Mouse (Mus musculus): ENCODE results near the gene Cmpk2. TPM values are rescaled to one million over a fixed set of nuclear protein-coding genes. Genes with fewer than 3 reads are reported as not detected.

Gene Cmpk2
- polyA plus RNA-seq, 1 experiment from 2014 or later: 3.5 TPM

DNA sequence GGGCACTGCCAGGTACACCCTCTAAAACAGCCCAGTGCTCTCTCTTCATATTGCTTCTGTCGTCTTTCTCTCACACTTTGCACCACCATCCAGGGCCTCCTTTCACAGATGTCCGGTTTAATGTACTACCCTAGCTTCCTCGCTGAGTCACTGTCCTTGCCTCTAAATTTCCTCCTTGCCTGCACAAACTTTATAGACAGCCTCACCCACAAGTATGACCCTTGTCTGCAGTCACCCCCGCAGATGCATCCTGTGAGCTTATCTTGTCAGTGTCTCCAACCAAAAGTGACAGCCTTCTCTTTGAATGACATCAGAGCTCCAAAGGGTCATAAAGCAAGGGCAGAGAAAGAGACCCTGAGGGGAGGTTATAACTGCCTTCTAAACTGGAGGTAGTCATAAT is 16.1 kb upstream of the Cmpk2 start:
- H3K9me3 ChIP-seq: no peaks in the 10 kb centered on the region
- no peak for ATAC-seq (ENCODE audit: extremely low read depth, insufficient number of reproducible peaks, low FRiP score, low TSS enrichment)

DNA sequence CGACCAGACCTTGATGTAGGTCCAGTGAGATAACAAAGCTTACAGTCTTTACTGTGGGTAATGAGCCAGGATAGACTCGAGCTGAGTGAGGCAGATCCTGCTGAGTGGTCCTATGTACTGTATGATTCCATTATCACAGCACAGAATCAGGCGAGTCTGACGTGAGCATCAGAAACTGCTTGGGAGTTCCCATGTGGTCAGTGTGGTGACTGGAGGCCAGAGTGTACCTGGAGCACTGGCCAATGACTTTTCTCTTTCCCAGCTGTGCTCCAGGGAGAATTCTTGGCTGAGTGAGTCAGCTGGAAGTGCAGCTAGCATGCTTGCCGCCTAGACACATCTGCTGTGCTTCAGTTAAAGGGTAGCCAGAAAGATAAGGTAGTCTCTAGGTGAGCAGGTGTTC is 14.3 kb upstream of the Cmpk2 start:
- Histone ChIP-seq H3K9me3 (no peaks in the 10 kb centered on the region), H3K4me2 (no peak overlapping the region), H3K4me1 (peaks cover 10% of the 10 kb centered on the region), H3K4me3 (no peak overlapping the region), H3K27me3 (replicated peaks) (no peaks in the 10 kb centered on the region), H3K9ac (no peak overlapping the region), H3K27ac (replicated peaks) (no peak overlapping the region), H3K36me3 (no peaks in the 10 kb centered on the region)
- 38% methylated on average over 5 of the region's 5 CpGs for WGBS
- ATAC-seq (ENCODE audit: extremely low read depth, insufficient number of reproducible peaks, low FRiP score, low TSS enrichment): no peak

More for the DNA sequence above, 16.1 kb upstream of the Cmpk2 start:
- peaks cover 10% of the 10 kb centered on the region for H3K4me1 ChIP-seq
- H3K4me2 ChIP-seq: no peak overlapping the region
- no peak overlapping the region for H3K9ac ChIP-seq
- H3K27ac ChIP-seq (replicated peaks): no peak overlapping the region
- H3K36me3 ChIP-seq: no peaks in the 10 kb centered on the region
- no peak overlapping the region for H3K4me3 ChIP-seq
- peaks cover 4% of the 10 kb centered on the region; the same call in 1 of the 2 replicates for H3K27me3 ChIP-seq (replicated peaks)
- WGBS: 44% methylated on average over 4 of the region's 4 CpGs

DNA sequence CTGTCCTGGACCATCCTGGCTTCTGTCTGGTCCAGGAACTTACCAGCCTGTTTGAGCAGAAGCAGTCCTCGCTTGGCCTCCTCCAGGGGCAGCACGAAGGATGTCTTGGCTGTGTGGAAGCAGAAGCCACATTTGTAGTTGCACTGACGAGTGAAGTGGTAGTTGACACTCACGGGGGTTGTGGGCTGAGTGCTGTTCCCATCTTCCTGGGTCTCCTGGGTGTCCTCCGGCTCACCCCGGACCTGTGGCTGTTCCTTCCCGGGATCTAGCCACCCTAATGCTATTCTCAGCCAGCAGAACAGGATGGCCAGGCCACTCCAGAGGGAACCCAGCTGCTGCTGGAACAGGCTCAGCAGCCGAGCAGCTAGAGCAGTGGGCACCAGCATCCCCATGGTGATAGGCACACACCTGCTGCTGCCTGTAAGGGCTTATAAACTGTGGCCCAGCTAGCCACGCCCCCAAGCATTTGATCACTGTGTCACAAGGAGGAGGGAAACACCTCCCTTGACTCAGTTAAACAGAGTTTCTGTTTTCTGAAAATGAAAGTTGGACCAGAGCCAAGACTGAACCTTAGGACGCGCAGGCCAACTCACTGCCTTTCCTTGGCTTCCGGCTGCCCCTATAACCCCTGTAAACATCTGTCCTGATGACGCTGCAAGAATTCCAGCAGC is 12.8 kb upstream of the Cmpk2 start, which contains the start of gene Rsad2:
Gene Rsad2, minus strand, starts transcription at position 425 of the 671 bp plus-strand sequence.
- H3K27me3 ChIP-seq (replicated peaks): no peaks in the 10 kb centered on the region
- 0 out of 2 replicates have a peak within 1 kb of the TSS, but pooled peaks have one; percentile 6 for H3K27ac ChIP-seq (replicated peaks)
- H3K4me1 ChIP-seq: peaks cover 19% of the 10 kb centered on the region
- no peak for ATAC-seq (ENCODE audit: extremely low read depth, insufficient number of reproducible peaks, low FRiP score, low TSS enrichment)
- no peak within 1 kb of the TSS for H3K9ac ChIP-seq
- peak within 1 kb of the TSS; percentile 54 for H3K4me2 ChIP-seq
- H3K36me3 ChIP-seq: no peaks in the 10 kb centered on the region
- no peaks in the 10 kb centered on the region for H3K9me3 ChIP-seq
- 36% methylated on average over 13 of the region's 13 CpGs for WGBS
- peak within 1 kb of the TSS; percentile 16 for H3K4me3 ChIP-seq

DNA sequence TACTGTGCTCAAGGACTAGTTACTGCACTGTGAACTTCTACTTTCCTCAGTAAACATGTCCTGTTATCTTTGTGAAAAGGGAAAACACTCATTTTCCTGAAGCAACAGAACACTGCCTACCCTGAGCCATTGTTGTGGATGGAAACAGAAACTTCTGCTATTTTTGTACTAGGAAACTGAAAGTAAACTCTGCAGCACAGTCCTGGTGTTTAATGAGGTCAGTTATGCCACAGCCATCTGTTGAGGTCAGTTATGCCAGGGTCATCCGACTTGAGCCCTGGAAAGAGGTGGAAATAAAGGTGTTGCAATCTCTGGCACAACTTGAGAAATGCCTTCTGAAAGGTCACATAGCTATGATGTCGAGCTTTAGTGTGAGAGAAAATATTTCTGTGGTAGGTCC is 8.9 kb upstream of the Cmpk2 start:
- Histone ChIP-seq H3K27me3 (replicated peaks) (no peaks in the 10 kb centered on the region), H3K9ac (no peak overlapping the region), H3K4me2 (no peak overlapping the region), H3K4me3 (no peak overlapping the region), H3K36me3 (no peaks in the 10 kb centered on the region), H3K9me3 (no peaks in the 10 kb centered on the region), H3K4me1 (peaks cover 15% of the 10 kb centered on the region), H3K27ac (replicated peaks) (no peak overlapping the region)
- WGBS: 38% methylated on average over 2 of the region's 2 CpGs
- no peak for ATAC-seq (ENCODE audit: extremely low read depth, insufficient number of reproducible peaks, low FRiP score, low TSS enrichment)

DNA sequence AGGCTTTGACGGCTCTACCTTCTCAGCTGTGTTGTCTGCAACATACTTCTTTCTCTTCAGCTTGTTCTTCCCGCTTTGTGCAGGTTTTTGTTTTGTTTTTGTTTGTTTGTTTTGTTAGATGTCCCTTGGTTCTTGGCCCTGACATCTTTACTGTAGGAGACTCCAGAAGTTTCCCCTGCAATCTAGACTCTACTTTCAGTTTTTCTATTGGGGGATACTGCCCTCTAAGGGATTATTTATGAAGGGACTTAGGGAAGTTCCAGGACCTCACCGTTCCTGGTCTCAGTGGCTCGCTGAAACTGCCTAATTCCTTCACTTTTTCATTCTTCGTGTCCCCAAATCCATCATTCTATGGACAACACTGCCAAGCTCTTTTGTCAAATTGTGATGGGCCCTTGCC is 3.4 kb upstream of the Cmpk2 start:
- no peak for ATAC-seq (ENCODE audit: extremely low read depth, insufficient number of reproducible peaks, low FRiP score, low TSS enrichment)
- Histone ChIP-seq H3K4me3 (no peak overlapping the region), H3K4me1 (peaks cover 7% of the 10 kb centered on the region), H3K4me2 (no peak overlapping the region), H3K27me3 (replicated peaks) (no peaks in the 10 kb centered on the region; the same call in 1 of the 2 replicates), H3K27ac (replicated peaks) (no peak overlapping the region), H3K9ac (no peak overlapping the region), H3K9me3 (no peaks in the 10 kb centered on the region), H3K36me3 (no peaks in the 10 kb centered on the region)
- 66% methylated on average over 5 of the region's 5 CpGs for WGBS

DNA sequence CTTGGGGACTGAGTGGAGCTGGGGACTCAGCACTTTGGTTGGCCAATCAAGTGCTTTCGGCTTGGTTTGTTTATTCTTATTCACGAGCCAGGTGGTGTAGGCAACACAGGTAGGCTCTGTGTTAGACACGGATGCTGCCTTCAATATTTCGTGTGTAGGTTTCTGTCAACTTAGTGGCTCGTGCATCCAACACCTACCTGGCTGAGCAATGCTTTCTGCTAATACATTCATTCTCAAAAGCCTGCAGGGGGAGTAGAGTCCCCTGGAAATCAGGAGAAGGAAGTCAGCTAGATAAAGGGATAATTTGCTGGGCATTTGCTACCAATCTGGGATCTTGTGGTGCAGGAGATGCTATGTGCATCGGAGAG is 1.0 kb downstream of the Cmpk2 start:
- H3K9me3 ChIP-seq: no peaks in the 10 kb centered on the region

DNA sequence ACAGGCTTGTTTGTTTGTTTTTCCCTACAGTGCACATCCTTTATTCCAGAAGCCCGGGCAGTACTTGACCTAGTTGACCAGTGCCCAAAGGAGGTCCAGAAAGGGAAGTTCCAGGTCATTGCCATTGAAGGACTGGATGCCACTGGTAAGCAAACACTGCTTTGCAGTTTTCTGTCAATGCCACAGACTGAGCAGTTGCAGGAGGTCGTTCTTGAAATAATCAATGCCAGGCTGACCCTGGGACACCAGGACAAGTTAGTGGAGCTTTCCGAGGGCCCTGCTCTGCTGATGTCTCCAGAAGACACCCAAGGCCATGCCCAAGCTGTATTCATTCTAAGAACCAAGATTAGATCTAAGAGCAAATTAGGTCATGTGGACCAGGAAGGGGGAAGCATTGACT is 2.4 kb downstream of the Cmpk2 start:
- ATAC-seq (ENCODE audit: extremely low read depth, insufficient number of reproducible peaks, low FRiP score, low TSS enrichment): no peak
- Histone ChIP-seq H3K4me2 (peak overlapping the region; percentile 99), H3K36me3 (no peaks in the 10 kb centered on the region), H3K9me3 (no peaks in the 10 kb centered on the region), H3K27me3 (replicated peaks) (no peaks in the 10 kb centered on the region; the same call in 1 of the 2 replicates), H3K4me1 (peaks cover 6% of the 10 kb centered on the region), H3K27ac (replicated peaks) (no peak overlapping the region), H3K9ac (no peak overlapping the region), H3K4me3 (peak overlapping the region; percentile 84)
- WGBS: 58% methylated on average over 3 of the region's 3 CpGs

More for the DNA sequence above, 1.0 kb downstream of the Cmpk2 start:
- Histone ChIP-seq H3K4me3 (peak overlapping the region; percentile 84), H3K27me3 (replicated peaks) (no peaks in the 10 kb centered on the region; the same call in 1 of the 2 replicates), H3K4me2 (peak overlapping the region; percentile 99), H3K36me3 (no peaks in the 10 kb centered on the region), H3K27ac (replicated peaks) (peak overlapping the region; percentile 75; the same call in 1 of the 2 replicates), H3K9ac (peak overlapping the region; percentile 87), H3K4me1 (peaks cover 6% of the 10 kb centered on the region)
- WGBS: 22% methylated on average over 6 of the region's 6 CpGs
- no peak for ATAC-seq (ENCODE audit: extremely low read depth, insufficient number of reproducible peaks, low FRiP score, low TSS enrichment)

DNA sequence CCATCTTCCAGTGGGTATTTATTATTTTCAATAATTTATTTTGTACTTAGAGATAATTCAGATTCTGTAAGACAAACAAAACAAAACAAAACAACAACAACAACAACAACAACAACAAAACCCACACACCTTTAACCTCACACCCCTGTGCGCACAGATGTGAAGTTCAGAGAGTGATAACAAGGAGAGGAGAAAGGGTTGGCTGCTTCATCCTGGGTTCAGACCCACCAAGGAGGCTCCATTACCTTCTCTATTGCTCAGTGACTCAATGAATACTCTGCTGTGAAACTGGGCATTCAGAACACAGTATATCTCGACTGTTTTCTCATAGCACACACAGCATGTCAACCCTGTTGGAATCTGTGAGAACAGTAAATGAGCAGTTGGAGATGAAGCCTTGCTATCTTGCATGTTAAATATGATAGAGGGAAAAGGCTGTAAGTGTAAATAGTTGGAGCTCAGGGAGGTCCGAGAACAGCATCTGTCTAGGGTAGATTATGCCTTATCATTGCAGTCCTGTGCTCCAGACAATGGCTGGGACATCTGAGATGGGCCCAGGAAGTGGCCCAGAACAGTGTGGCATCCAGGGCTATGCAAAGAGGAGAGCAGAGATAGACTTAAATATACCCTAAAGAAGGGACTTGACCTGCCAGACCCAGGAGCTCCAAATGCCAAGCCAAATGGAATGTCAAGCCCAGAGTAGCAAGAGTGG is 3.9 kb downstream of the Cmpk2 start:
- Histone ChIP-seq H3K27ac (replicated peaks) (peak overlapping the region; percentile 42), H3K4me1 (peaks cover 12% of the 10 kb centered on the region), H3K4me3 (no peak overlapping the region), H3K4me2 (peak overlapping the region; percentile 99), H3K27me3 (replicated peaks) (no peaks in the 10 kb centered on the region; the same call in 1 of the 2 replicates), H3K9me3 (no peaks in the 10 kb centered on the region), H3K36me3 (no peaks in the 10 kb centered on the region), H3K9ac (no peak overlapping the region)
- WGBS: 63% methylated on average over 3 of the region's 3 CpGs
- no peak for ATAC-seq (ENCODE audit: extremely low read depth, insufficient number of reproducible peaks, low FRiP score, low TSS enrichment)

DNA sequence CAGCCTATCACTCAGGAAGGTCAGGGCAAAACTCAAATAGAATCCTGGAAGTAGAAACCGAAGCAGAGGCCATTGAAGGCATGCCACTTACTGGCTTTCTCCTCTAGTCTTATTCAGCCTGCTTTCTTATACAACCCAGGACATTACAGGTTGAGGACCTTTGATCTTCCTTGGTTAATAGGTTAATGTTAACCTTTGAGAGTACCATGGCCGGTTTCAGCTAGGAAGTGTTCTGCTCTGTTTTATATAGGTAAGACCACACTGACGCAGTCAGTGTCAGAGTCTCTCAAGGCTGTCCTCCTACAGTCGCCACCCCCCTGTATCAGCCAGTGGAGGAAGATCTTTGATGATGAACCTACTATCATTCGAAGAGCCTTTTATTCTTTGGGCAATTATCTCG is 4.7 kb downstream of the Cmpk2 start:
- no peak for ATAC-seq (ENCODE audit: extremely low read depth, insufficient number of reproducible peaks, low FRiP score, low TSS enrichment)
- Histone ChIP-seq H3K36me3 (no peaks in the 10 kb centered on the region), H3K4me1 (peaks cover 21% of the 10 kb centered on the region), H3K27me3 (replicated peaks) (no peaks in the 10 kb centered on the region; the same call in 1 of the 2 replicates), H3K27ac (replicated peaks) (no peak overlapping the region), H3K9ac (no peak overlapping the region), H3K9me3 (no peaks in the 10 kb centered on the region), H3K4me3 (no peak overlapping the region), H3K4me2 (peak overlapping the region; percentile 99)
- 74% methylated on average over 6 of the region's 6 CpGs for WGBS

DNA sequence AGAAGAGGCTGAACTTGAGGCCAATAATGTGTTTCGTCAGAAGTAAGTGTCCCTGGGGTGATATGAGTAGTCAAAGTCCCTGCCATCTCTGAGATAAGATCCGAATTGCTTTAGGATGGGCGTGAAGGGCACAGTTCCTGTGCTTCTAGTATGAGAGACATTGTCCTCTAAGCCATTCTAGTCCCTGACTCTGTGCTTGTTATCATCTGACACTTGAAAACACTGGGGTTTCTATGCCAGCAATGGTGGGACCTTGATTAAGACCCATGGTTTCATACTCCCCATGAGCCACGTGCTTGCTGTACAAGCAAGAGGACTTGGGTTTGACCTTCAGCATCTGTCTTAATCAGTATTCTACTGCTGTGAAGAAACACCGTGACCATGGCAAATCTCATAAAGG is 8.2 kb downstream of the Cmpk2 start:
- no peak overlapping the region for H3K4me3 ChIP-seq
- no peak overlapping the region for H3K4me2 ChIP-seq
- no peak overlapping the region for H3K9ac ChIP-seq
- 63% methylated on average over 5 of the region's 5 CpGs for WGBS
- H3K9me3 ChIP-seq: no peaks in the 10 kb centered on the region
- no peak overlapping the region for H3K27ac ChIP-seq (replicated peaks)
- H3K4me1 ChIP-seq: peaks cover 18% of the 10 kb centered on the region; the same call in 1 of the 2 replicates
- ATAC-seq (ENCODE audit: extremely low read depth, insufficient number of reproducible peaks, low FRiP score, low TSS enrichment): no peak
- no peaks in the 10 kb centered on the region for H3K36me3 ChIP-seq
- H3K27me3 ChIP-seq (replicated peaks): no peaks in the 10 kb centered on the region

DNA sequence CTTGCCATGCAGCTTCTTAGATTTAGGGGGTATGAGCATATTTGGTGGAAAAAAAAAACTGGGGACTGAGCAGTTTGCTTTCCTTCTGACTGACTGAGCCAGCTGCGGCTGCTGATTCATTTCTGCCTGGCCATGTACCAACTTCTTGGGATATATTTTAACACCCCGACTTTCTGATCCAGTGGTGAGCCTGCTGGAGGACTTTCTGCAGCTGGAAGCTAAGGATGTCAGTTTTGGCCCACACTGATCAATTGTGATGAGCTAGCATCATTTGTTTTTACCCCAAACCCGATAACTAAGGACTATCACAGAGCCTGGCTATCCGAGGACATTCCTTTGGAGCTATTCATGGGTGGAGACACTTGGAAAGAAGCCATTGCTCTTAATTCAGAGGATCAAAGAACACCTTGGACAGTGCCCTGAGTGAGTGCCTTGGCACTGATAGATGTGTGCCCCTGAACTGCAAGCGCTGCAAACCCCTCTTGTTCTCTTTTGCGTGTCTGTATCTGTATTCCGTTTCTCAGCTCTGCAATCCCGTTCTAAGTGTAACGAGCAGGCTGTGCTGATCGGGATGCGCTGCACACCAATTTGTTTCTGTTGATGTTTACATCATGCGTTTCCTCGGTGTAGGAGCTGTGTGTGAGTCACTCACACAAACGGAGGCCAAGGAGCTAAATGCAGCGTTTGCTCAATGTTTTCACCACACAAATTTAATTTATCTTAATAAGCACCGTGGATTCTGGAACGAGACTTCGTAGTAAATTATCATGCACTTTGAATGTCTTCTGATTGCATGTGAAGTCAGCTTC is 9.4 kb downstream of the Cmpk2 start:
- Histone ChIP-seq H3K9me3 (no peaks in the 10 kb centered on the region), H3K27ac (replicated peaks) (no peak overlapping the region), H3K4me3 (no peak overlapping the region), H3K9ac (no peak overlapping the region), H3K27me3 (replicated peaks) (no peaks in the 10 kb centered on the region), H3K36me3 (no peaks in the 10 kb centered on the region), H3K4me1 (peaks cover 18% of the 10 kb centered on the region; the same call in 1 of the 2 replicates), H3K4me2 (no peak overlapping the region)
- WGBS: 68% methylated on average over 18 of the region's 18 CpGs
- ATAC-seq (ENCODE audit: extremely low read depth, insufficient number of reproducible peaks, low FRiP score, low TSS enrichment): no peak

Data from heart, embryonic 13.5 days (tissue).